Mouse (Mus musculus): Measurements from ENCODE around the gene Fyttd1.
A peak's percentile ranks its signal among the peaks of the same experiment; 100 is the strongest.
"Not testable (repeated sequence)": the region's sequence is repeated elsewhere in the genome, so short reads cannot be mapped to it uniquely, and the experiment has no call there.

Gene Fyttd1

GRCm38 (mm10) chr16:32877343-32878156, at the start of gene Fyttd1, which contains the start of gene Rubcn:
Gene Fyttd1, plus strand, starts transcription at chr16:32877500.
Gene Rubcn, minus strand, starts transcription at chr16:32877766.
- DNase-seq (ENCODE audit: low spot score) = peak; percentile 97

GRCm38 (mm10) chr16:32829104-32829503, 48.2 kb upstream of the Fyttd1 start:
- no peak for DNase-seq (ENCODE audit: low spot score)

GRCm38 (mm10) chr16:32831501-32831900, 45.8 kb upstream of the Fyttd1 start:
- DNase-seq (ENCODE audit: low spot score) = no peak

GRCm38 (mm10) chr16:32847103-32847502, 30.2 kb upstream of the Fyttd1 start:
- DNase-seq (ENCODE audit: low spot score) = no peak

- no peak for DNase-seq (ENCODE audit: low spot score)
Measured at GRCm38 (mm10) chr16:32849042-32849830, 28.1 kb upstream of the Fyttd1 start.

- no peak for DNase-seq (ENCODE audit: low spot score)
Measured at GRCm38 (mm10) chr16:32853492-32854049, 23.7 kb upstream of the Fyttd1 start.

GRCm38 (mm10) chr16:32854050-32854571, 23.2 kb upstream of the Fyttd1 start:
- DNase-seq (ENCODE audit: low spot score) = no peak

GRCm38 (mm10) chr16:32856751-32857150, 20.5 kb upstream of the Fyttd1 start:
- DNase-seq (ENCODE audit: low spot score) = no peak

- DNase-seq (ENCODE audit: low spot score) = no peak
Measured at GRCm38 (mm10) chr16:32858356-32858755, 18.9 kb upstream of the Fyttd1 start.

- DNase-seq (ENCODE audit: low spot score) = no peak
Measured at GRCm38 (mm10) chr16:32858771-32859636, 18.3 kb upstream of the Fyttd1 start.

GRCm38 (mm10) chr16:32861813-32862385, 15.4 kb upstream of the Fyttd1 start:
- no peak for DNase-seq (ENCODE audit: low spot score)

- no peak for DNase-seq (ENCODE audit: low spot score)
Measured at GRCm38 (mm10) chr16:32865401-32865800, 11.9 kb upstream of the Fyttd1 start.

GRCm38 (mm10) chr16:32866713-32867112, 10.6 kb upstream of the Fyttd1 start:
- DNase-seq (ENCODE audit: low spot score) = no peak

- peak; percentile 95 for DNase-seq (ENCODE audit: low spot score)
Measured at GRCm38 (mm10) chr16:32867919-32868552, 9.3 kb upstream of the Fyttd1 start.

GRCm38 (mm10) chr16:32870231-32870630, 7.1 kb upstream of the Fyttd1 start:
- no peak for DNase-seq (ENCODE audit: low spot score)

GRCm38 (mm10) chr16:32873366-32873765, 3.9 kb upstream of the Fyttd1 start:
- DNase-seq (ENCODE audit: low spot score) = no peak

GRCm38 (mm10) chr16:32875281-32875680, 2.0 kb upstream of the Fyttd1 start:
- DNase-seq (ENCODE audit: low spot score) = not testable (repeated sequence)

GRCm38 (mm10) chr16:32875847-32876246, 1.5 kb upstream of the Fyttd1 start:
- no peak for DNase-seq (ENCODE audit: low spot score)

GRCm38 (mm10) chr16:32876831-32877230, 469 bp upstream of the Fyttd1 start:
- no peak for DNase-seq (ENCODE audit: low spot score)

- peak; percentile 42 for DNase-seq (ENCODE audit: low spot score)
Measured at GRCm38 (mm10) chr16:32878157-32878598, 878 bp downstream of the Fyttd1 start.

All from T-cell, adult 2 months (primary cell).